Mouse (Mus musculus) left cerebral cortex, adult 9 months (tissue): ENCODE measurements around the gene Dip2b.
"Not testable (repeated sequence)": the region's sequence is repeated elsewhere in the genome, so short reads cannot be mapped to it uniquely, and the experiment has no call there.

Experiments used
- DNase-seq, 2 experiments: peaks; one replicate each; pipeline ENCODE4 v3.0.0; 2022; ENCODE audit warnings: low spot score in 2 of 2

Dip2b gene

DNA sequence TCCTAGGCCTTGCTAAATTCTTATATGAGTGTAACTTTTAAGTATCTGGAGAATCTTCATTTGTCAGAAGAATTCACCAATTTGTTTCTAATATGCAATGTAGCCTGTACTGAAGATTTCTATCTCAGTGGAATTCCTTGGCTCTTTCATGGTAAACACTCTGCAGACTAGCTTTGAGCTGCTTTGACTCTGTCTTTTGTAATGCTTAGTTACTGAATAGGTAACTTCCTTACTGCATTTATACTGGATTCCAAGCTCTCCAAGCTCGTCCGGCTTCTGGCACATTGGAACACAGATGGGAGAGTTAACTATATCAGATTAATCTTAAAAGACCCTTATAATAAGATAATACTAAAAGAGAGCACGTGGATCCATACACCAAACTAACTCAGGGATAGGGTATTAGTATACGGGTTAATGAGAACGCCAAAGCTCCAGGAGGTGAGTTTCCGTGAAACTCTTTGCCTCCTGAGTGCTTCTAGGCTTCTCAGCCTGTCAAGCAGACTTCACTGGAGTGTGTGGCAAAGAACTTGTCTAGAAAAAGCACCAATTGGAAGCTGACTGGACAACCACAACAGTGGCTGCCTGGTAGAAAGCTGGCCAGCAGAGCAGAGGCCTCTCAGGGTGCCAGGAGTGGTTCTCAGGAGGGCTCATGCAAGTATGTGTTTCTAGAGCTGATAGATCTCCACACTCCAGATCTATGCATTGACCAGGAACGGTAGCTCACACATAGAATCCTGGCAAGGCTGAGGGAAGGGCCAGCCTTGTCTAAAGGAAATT is 220.4 kb downstream of the Dip2b start:
- DNase-seq: no peak

DNA sequence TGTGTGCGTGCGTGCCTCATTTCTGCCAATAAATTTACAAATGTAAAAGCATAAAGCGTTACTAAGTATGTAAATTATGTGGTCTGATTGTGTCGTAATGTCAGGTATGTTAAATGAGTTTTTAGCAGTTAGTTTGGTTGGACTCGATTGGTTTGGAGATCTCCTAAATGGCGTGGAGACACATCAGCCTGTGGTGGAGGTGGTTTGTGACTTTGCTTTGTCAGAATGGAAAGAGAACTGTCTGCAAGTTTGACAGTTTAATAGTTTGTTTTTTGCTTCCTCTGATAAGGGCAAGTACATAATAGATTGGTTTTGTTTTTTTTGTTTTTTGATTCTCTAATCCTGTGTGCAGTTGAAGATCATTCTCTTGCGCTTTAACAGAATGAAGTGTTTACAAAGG is 221.9 kb downstream of the Dip2b start:
- not testable (repeated sequence) for DNase-seq

DNA sequence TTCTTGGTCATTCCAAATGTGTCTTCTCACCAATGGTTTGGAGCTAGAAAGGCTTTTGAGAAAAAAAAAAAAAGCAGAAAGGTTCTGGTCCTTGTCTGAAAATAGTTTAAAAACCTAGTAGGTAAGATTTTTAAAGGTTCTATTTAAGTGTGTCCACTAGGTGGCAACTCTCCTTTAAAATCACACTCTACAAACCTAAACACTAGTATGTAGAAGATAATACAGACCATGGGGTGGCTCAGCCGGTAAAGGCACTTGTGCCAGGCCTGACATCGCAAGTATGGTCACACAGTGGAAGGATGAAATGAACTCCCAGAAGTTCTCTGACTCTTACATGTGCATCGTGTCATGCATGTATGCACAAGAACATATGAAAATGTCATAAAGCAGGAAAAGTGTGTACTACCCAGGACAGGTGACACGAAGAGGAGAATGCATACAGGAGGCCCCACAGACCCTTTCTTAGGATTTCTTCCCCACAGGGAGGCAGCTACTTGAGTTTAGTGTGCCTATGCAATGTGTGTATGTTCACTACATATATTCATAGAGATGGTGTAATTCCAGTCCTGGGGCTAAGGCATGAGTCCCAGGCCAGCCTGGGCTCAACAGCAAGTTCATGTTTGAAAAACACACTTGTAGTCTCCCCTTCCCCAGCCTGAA is 224.9 kb downstream of the Dip2b start:
- peak in 1 of 2 experiments; percentile 11 for DNase-seq

DNA sequence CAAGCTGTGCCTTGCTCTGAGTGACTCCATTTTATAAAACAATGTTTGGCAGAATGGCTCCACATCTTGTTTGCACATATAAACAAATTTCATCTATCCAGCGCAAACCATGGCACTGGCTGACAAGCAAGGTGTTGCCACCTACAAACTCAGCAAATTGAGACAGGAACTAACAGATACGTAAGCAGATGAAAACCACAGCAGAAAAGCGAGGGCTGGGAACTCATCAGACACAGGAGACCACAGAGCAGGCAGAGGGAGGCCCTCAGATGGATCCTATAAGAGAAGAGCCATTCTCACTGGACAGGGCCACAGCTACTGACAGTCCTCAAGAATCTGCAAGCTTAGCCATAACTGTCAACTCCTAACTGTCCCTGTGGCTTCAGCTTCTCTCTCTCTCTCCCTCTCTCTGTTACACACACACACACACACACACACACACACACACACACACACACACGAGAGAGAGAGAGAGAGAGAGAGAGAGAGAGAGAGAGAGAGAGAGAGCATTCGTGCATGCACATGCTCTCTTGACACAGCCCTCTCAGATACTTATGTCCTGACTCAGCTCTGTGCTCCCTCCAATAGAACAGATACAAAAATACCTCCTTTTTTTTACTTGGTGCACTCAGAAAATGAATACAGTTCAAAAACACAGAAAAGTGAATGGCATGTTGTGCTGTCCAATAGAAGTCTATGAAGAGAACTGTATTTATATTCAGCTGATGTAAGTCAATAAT is 227.3 kb downstream of the Dip2b start:
- DNase-seq: no peak

DNA sequence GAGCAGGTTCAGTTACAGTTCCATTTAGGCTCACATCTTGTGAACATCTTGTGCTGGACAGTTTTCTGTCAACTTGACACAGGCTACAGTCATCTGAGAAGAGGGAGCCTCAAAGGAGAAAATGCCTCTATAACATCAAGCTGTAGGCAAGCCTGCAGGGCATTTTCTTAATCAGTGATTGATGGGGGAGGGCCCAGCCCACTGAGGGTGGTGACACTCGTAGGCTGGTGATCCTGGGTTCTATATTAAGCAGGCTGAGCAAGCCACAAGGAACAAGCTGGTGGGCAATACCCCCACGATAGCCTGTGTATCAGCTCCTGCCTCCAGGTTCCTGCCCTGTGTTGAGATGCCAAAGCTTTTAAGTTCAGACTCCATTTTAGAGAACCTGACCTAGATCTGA is 230.5 kb downstream of the Dip2b start:
- no peak for DNase-seq
